Mouse (Mus musculus): Measurements from ENCODE around the gene Syf2.

GRCm38 (mm10) chr4:134920631-134921030, 10.1 kb upstream of the Syf2 start:
- no peak for TF ChIP-seq CTCF (IDR thresholded peaks at IDR 0.05)
- TF ChIP-seq POLR2A (IDR thresholded peaks at IDR 0.05; ENCODE audit: insufficient read depth, low read depth, low read length), result no peak

Measured in heart, adult 2 months (tissue).